Mouse (Mus musculus) large intestine, adult 2 months (tissue): ENCODE data around the gene Safb. TPM values are rescaled to one million over a fixed set of nuclear protein-coding genes. Genes with fewer than 3 reads are reported as not detected.

Source experiments
- DNase-seq: peaks from one replicate; pipeline ENCODE4 v3.0.0-alpha.2; 2012; ENCODE audit warnings: low read depth, low spot score
- WGBS: fragments of 180-500 bp; shearing (Covaris S2); methylation state at CpG from one replicate; pipeline ENCODE4 v1.1.7; 2018; 5-methylcytosine and 5-hydroxymethylcytosine counted together
- polyA plus RNA-seq: library from polyadenylated mRNA; depleted of rRNA; stranded (reverse); fragments of >200 nt; gene quantifications from 2 replicates; pipeline ENCODE4 v1.2.3, GENCODE M21; 2012; rRNA removed

The Safb gene
- 91.8 and 101 TPM in 2 replicates for polyA plus RNA-seq

DNA sequence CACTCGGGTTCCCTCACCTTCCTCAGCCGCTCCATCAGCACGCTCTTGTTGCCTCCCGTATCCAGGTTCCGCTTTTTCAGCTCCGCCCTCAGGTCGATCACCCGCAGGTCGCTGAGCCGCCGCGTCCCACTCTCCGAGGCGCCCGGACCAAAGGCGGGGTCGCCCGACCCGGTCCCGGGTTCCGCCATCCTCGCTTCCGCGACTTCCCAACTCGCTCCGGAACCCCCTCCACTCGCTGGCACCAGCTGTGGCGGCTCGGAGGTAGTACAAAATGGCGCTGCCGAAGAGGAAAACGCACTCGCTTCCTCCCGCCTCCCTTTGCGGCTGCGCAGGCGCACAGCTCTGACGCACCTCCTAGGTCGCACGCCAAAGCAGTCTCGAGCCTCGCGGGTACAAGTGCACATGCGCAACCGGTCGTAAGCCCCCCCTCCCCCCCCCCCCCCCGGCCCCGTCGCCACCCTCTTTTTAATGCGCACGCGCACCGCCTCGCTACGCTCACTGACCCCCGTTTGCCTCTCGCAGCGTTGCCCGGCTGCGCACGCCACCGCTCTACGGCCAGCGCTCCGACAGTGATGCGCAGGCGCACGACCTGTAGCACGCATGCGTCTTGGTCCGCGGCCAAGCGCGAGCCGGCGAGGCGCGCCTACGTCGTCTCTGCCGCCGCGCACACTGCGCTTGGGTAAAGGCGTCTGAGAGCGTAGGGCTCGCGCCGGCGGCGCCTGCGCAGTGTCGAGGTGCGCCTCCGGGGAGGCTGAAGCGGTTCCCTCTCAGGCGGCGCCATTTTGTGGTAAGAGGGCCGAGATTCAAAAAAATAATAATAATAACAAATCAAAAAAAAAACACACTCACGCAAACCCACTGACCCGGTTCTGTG, at the start of gene Safb, which contains the start of gene Safb2:
Gene Safb (plus strand): TSS at position 569 of the 874 bp plus-strand sequence.
Gene Safb2 (minus strand): TSS at position 329 of the 874 bp plus-strand sequence.
- peak; percentile 84 for DNase-seq
- WGBS = 1% methylated on average over 91 of the region's 101 CpGs

- WGBS = 67% methylated on average over 14 of the region's 14 CpGs
- no peak for DNase-seq
Observed at GRCm38 (mm10) chr17:56536192-56536591, 48.4 kb upstream of the Safb start.

GRCm38 (mm10) chr17:56536874-56537273, 47.8 kb upstream of the Safb start:
- no peak for DNase-seq
- 67% methylated on average over 3 of the region's 3 CpGs for WGBS

DNA sequence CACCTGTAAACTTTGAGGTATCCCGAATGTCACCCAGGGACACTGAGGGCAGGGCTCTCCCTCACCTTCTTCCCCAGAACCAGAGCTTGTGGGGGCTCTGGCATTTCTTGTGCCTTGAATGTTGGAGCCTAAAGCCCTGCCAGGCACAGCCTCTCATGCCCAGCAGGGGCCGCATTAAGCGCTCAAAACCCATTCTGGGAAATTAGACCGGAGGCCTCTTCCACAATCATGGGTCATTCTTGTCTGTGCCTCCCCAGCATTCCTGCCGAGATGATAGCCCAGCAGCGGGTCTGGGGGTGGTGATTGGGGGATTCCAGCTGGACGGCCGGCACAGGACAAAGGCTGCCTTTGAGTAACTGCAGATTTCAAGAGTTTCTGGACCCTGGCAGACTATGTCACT, 46.7 kb upstream of the Safb start:
- no peak for DNase-seq
- WGBS = 54% methylated on average over 8 of the region's 8 CpGs

- WGBS = 37% methylated on average over 6 of the region's 6 CpGs
- no peak for DNase-seq
Observed at GRCm38 (mm10) chr17:56540562-56540975, 44.1 kb upstream of the Safb start.

DNA sequence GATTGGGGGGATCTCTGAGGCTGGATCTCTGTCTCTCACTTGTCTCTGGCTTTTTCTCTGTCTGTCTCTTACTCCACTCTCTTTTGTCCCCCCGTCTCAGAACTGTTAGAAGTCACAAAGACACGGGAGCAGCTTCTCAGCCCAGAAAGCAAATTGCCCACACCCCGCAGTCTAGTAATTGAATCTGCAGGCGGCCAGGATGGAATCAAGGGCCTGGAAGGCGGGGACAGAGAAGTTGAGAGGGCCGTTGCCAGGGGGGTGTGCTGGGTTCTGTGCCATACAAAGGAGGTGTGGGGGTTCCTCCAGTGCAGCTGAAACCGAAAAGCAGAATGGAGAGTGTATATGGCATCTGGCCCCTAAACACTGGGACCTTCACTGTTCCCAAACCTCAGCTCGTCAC, 41.9 kb upstream of the Safb start:
- 48% methylated on average over 8 of the region's 8 CpGs for WGBS
- no peak for DNase-seq

DNA sequence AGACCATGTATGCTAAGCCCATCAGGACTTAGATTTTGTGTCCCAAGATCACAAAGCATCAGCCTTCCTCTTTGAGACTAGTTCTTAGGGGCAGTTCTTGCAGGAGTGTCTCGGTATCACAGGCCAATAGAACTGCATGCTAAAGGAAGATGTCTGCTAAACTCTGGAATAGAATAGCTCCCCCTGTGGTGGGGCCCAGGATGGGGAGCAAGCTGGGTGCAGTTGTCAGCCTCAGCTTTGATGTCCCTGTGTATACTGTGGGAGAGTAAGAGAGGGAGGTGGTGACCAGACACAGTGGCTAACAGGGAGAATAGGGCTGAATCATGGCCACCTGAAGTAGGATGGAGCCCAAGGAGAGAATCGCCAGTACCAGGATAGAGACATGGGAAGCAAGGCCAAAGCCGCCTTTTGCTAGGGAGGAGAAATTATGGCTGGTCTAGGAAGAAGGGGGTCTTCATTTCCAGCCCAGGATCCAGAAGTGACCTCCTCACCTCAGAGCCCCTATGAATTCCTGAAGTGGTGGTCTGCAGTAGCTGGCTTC, 40.9 kb upstream of the Safb start:
- no peak for DNase-seq
- WGBS = 80% methylated on average over 3 of the region's 3 CpGs

DNA sequence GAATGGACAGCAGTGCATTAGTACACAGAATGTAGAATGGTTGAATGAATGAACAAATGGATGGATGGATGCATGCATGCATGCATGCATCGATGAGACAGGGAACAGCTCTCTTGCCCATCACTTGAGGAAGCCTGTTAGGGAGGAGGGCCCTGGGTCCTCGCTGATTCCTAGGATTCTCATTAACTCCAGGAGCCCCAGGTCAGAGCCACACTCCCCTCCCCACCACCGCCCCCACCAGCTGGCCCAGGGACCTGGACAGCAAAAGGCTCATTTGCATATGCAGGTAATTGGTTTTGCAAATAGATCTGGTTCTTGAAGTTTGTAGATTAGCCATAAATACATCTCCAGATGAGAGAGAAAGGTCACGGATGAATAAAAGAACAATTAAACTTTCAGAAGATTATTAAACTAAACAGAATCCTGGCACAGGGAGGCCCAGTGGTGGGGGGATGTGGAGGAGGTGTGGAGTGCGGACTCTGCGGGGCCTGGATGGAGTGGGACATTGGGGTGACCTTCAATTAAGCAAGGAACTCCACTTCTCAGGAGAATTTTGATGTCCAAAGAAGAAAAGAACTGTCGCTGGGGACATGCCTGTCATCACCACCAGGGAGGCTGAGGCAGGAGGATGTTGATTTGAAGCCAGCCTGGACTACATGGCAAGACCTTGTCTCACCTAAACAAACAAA, 39.8 kb upstream of the Safb start:
- 77% methylated on average over 7 of the region's 7 CpGs for WGBS

DNA sequence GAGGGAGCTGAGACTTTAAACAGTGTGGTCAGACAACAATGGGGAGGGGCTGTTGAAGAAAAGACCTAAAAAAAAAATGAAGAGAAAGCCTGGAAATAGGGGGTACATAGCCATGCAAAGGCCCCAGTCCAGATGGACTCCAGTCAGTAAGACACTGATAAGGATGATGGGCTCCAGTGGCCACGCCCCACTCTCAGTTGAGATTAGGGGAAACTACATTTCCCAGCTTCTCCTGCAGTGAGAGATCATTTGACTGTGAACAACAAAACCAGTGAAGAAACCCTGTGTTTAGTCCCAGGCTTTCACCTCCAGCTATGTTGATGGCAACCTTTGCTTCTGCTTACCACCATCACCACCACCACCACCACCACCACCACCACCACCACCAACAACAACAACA, 38.7 kb upstream of the Safb start:
- no peak for DNase-seq
- WGBS = 77% methylated on average over 1 of the region's 1 CpGs

More for the DNA sequence above, 39.8 kb upstream of the Safb start:
- no peak for DNase-seq

DNA sequence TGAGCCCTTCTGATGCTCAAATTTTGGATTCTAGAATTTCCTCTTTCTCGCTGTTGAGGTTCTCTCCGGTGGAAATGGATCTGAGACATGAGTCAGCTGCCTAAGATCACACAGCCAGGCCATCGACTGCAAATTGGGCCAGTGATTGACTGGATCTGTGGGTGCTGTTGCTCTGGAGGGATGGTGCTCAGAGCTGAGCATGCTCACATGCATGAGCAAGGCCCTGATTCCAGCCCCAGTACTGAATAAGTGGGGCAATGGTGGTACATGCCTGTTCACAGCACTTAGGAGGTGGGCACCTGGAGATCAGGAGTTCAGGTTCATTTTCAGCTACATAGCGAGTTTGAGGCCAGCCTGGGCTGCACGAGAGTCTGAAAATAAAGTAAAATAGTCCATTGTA, 38.0 kb upstream of the Safb start:
- WGBS = 87% methylated on average over 5 of the region's 5 CpGs
- no peak for DNase-seq

DNA sequence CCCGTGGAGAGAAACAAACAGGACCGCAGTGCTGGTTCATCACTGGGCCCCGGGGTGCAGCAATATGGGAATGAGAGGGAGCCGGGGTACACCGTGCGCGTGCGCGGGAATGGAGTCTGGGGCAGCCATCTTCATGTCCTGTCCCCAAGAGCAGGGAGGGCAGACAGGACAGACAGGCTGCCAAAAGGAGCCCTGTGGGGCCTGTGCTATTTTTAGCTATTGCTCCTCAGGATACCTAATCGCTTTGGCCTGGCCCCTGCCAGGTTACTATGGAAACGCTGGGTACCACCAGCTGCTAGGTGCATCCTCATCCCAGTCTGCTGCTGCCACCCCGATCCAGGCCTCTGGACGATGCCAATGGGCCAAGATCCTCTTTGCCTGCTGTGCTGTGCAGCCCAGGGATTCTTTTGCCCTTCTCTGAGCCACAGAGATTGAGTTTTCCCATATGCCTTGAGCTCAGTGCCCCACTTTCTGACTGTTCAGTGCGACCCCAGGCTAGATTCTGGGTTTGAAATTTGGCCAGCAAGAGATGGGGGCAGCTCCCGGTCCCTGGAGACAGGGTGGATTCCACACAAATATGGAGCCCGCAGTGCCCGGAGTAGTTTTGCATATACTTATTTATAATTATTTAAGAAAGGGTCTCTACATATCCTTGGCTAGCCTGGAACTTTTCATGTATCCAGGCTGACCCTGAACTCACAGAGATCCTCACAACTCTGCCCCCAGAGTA, 37.3 kb upstream of the Safb start:
- 75% methylated on average over 17 of the region's 17 CpGs for whole genome bisulfite sequencing
- no peak for DNase-seq

DNA sequence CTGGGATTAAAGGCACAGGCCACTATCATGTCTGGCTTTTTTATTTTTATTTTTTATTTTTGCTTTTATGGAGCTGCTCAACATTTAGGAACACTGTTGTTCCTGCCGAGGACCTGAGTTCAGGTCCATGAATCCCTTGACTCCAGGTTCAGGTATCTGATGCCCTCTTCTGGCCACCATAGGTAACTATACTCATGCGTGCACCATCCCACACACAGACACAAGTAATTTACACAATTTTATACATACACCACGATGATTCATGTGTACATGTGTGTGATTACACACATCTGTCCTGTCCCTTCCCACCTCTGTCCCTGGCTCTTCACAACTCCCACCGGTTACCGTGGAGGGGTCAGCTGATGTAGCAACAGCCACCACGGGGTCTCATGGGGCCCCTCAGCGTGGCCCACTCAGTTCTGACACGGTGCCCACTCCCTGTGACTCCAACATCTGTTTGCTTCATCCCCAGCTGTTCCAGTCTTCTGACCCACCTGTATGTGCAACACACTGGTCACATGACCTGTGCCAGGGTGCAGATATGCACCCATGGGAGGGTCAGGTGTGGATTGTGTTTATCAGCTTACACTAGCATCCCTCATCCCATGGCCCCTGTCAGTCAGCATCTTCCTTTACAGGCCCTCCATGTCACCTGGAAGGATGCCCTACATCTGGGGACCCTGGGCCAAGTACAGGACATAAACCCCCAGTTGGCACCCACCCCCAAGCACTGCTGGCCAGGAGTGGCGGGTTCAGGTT, 36.6 kb upstream of the Safb start:
- DNase-seq = no peak
- 82% methylated on average over 9 of the region's 9 CpGs for WGBS

GRCm38 (mm10) chr17:56548605-56549105, 36.0 kb upstream of the Safb start:
- no peak for DNase-seq
- 76% methylated on average over 4 of the region's 4 CpGs for WGBS

DNA sequence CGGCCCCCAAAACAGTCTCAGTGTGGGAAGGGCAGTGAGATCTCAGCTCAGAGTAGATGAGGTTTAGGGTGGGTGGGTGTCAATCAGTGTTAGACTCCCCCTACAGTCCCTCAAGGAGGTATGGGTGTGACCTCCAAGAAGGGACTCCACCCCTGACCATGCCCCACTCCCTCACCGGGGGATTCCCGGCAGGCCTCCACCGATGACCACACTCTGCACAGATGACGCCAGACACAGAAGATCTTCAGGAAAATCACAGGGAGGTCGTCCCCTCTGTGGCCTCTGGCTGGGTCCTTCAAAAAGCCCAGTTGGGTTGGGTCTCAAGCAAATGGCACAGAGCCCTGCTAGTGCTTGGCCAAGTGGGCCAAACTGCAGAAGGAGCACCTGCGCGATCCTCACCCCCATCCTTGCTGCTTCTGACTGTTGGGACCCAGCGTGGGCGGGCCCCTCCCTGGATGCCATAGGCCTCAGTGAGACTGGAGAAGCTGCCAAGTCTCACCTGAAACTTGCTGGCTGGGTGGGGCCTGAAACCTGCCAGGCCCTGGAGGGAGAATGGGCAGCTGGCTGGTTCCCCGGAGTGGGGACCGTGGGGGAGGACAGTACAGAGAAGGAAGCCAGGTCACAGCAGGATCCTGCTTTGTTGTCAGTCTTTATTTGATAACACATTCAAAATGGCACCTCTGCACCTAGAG, 33.7 kb upstream of the Safb start:
- no peak for DNase-seq
- 41% methylated on average over 12 of the region's 12 CpGs for WGBS

DNA sequence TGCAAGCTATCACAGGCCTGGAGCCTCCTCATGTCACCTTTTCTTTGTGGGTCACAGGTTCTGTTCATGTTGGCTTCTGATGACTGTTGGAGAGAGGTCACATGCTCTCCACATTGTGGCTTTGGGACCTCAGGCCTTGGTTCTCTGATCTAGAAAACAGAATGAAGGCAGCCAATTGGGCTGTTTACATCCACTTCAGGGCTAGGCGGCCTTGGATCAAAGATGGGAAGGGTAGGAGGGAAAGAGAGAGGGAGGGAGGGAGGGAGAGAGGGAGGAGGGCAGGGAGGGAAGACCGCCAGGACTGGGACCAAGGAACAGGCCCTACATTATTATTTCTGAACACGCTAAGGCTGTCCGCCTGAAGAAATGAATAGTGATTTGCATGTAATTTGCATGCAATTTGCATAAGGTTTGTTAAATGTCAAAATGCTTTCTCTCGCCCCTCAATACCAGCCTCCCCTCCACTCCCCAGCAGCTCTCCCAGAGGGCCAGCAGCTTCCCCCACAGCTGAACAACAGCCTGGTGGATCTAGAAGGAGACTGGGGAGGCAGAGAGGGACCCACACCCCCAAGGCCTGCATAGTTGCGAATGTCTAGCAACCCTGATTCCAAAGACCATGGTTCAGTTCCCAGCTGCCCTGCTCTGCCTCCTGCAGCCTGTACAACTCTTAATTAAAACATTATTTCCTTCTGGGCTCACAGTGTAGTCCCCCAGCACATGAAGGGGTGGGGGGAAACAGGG, 32.6 kb upstream of the Safb start:
- WGBS = 84% methylated on average over 6 of the region's 6 CpGs
- no peak for DNase-seq

- 68% methylated on average over 5 of the region's 5 CpGs for WGBS
Observed at GRCm38 (mm10) chr17:56552781-56553363, 31.8 kb upstream of the Safb start.

GRCm38 (mm10) chr17:56554122-56554551, 30.5 kb upstream of the Safb start, which contains the start of gene Gm20219:
TSS of gene Gm20219 (minus strand) at chr17:56554387.
- DNase-seq = peak; percentile 66
- 24% methylated on average over 20 of the region's 20 CpGs for WGBS

More at GRCm38 (mm10) chr17:56552781-56553363, 31.8 kb upstream of the Safb start:
- DNase-seq = no peak
